Mouse (Mus musculus): ENCODE results near the gene Clstn1. TPM values are rescaled to one million over a fixed set of nuclear protein-coding genes. Genes with fewer than 3 reads are reported as not detected.

The Clstn1 gene
- polyA plus RNA-seq, 1 experiment, result 324 TPM

- Histone ChIP-seq H3K4me1 (ENCODE audit: control insufficient read depth, insufficient read depth, low read length) (peaks cover 9% of the 10 kb centered on the region), H3K27me3 (ENCODE audit: control insufficient read depth, insufficient read depth, low read length) (no peaks in the 10 kb centered on the region), H3K27ac (ENCODE audit: insufficient read depth, low read length) (no peak overlapping the region), H3K4me3 (replicated peaks; ENCODE audit: insufficient read depth, low read depth, low read length) (no peak overlapping the region)
- DNase-seq, result no peak
- no peak for TF ChIP-seq CTCF (IDR thresholded peaks at IDR 0.05; ENCODE audit: borderline replicate concordance, insufficient read depth, low read depth, low read length)
- no peak for TF ChIP-seq POLR2A (IDR thresholded peaks at IDR 0.05; ENCODE audit: borderline replicate concordance, insufficient read depth, low read length)
- 81% methylated on average over 6 of the region's 6 CpGs for WGBS
Measured at GRCm38 (mm10) chr4:149547523-149547922, 38.7 kb upstream of the Clstn1 start.

- no peaks in the 10 kb centered on the region for H3K27me3 ChIP-seq (ENCODE audit: control insufficient read depth, insufficient read depth, low read length)
- 49% methylated on average over 9 of the region's 9 CpGs for WGBS
- H3K4me3 ChIP-seq (replicated peaks; ENCODE audit: insufficient read depth, low read depth, low read length), result no peak overlapping the region
- TF ChIP-seq CTCF (IDR thresholded peaks at IDR 0.05; ENCODE audit: borderline replicate concordance, insufficient read depth, low read depth, low read length), result peak; percentile 98
- no peak for TF ChIP-seq POLR2A (IDR thresholded peaks at IDR 0.05; ENCODE audit: borderline replicate concordance, insufficient read depth, low read length)
- no peak overlapping the region for H3K27ac ChIP-seq (ENCODE audit: insufficient read depth, low read length)
- peak; percentile 90 to 91 for DNase-seq
- H3K4me1 ChIP-seq (ENCODE audit: control insufficient read depth, insufficient read depth, low read length), result peaks cover 9% of the 10 kb centered on the region
Measured at GRCm38 (mm10) chr4:149549221-149549925, 36.9 kb upstream of the Clstn1 start.

- no peak for TF ChIP-seq CTCF (IDR thresholded peaks at IDR 0.05; ENCODE audit: borderline replicate concordance, insufficient read depth, low read depth, low read length)
- peaks cover 8% of the 10 kb centered on the region; the same call in 1 of the 2 replicates for H3K4me1 ChIP-seq (ENCODE audit: control insufficient read depth, insufficient read depth, low read length)
- H3K4me3 ChIP-seq (replicated peaks; ENCODE audit: insufficient read depth, low read depth, low read length), result no peak overlapping the region
- H3K27ac ChIP-seq (ENCODE audit: insufficient read depth, low read length), result no peak overlapping the region
- H3K27me3 ChIP-seq (ENCODE audit: control insufficient read depth, insufficient read depth, low read length), result no peaks in the 10 kb centered on the region
- WGBS, result 59% methylated on average over 5 of the region's 5 CpGs
- no peak for DNase-seq
Measured at GRCm38 (mm10) chr4:149550866-149551265, 35.4 kb upstream of the Clstn1 start.

- DNase-seq, result no peak
- peaks cover 13% of the 10 kb centered on the region; the same call in 1 of the 2 replicates for H3K4me1 ChIP-seq (ENCODE audit: control insufficient read depth, insufficient read depth, low read length)
- TF ChIP-seq POLR2A (IDR thresholded peaks at IDR 0.05; ENCODE audit: borderline replicate concordance, insufficient read depth, low read length) (no peak), CTCF (IDR thresholded peaks at IDR 0.05; ENCODE audit: borderline replicate concordance, insufficient read depth, low read depth, low read length) (no peak)
- H3K27ac ChIP-seq (ENCODE audit: insufficient read depth, low read length), result no peak overlapping the region
- H3K4me3 ChIP-seq (replicated peaks; ENCODE audit: insufficient read depth, low read depth, low read length), result no peak overlapping the region
- H3K27me3 ChIP-seq (ENCODE audit: control insufficient read depth, insufficient read depth, low read length), result no peaks in the 10 kb centered on the region
- 75% methylated on average over 5 of the region's 5 CpGs for WGBS
Measured at GRCm38 (mm10) chr4:149551696-149552095, 34.6 kb upstream of the Clstn1 start.

- Histone ChIP-seq H3K4me3 (replicated peaks; ENCODE audit: insufficient read depth, low read depth, low read length) (no peak overlapping the region), H3K27me3 (ENCODE audit: control insufficient read depth, insufficient read depth, low read length) (no peaks in the 10 kb centered on the region), H3K4me1 (ENCODE audit: control insufficient read depth, insufficient read depth, low read length) (peaks cover 13% of the 10 kb centered on the region; the same call in 1 of the 2 replicates), H3K27ac (ENCODE audit: insufficient read depth, low read length) (no peak overlapping the region)
- TF ChIP-seq CTCF (IDR thresholded peaks at IDR 0.05; ENCODE audit: borderline replicate concordance, insufficient read depth, low read depth, low read length) (no peak), POLR2A (IDR thresholded peaks at IDR 0.05; ENCODE audit: borderline replicate concordance, insufficient read depth, low read length) (no peak)
- WGBS, result 81% methylated on average over 7 of the region's 7 CpGs
- no peak for DNase-seq
Measured at GRCm38 (mm10) chr4:149553834-149554233, 32.4 kb upstream of the Clstn1 start.

GRCm38 (mm10) chr4:149556111-149556510 lies 30.2 kb upstream of the Clstn1 start:
- DNase-seq, result no peak
- WGBS, result 59% methylated on average over 4 of the region's 4 CpGs
- Histone ChIP-seq H3K4me3 (replicated peaks; ENCODE audit: insufficient read depth, low read depth, low read length) (no peak overlapping the region), H3K4me1 (ENCODE audit: control insufficient read depth, insufficient read depth, low read length) (peaks cover 8% of the 10 kb centered on the region; the same call in 1 of the 2 replicates), H3K27ac (ENCODE audit: insufficient read depth, low read length) (no peak overlapping the region), H3K27me3 (ENCODE audit: control insufficient read depth, insufficient read depth, low read length) (no peaks in the 10 kb centered on the region)
- TF ChIP-seq POLR2A (IDR thresholded peaks at IDR 0.05; ENCODE audit: borderline replicate concordance, insufficient read depth, low read length) (no peak), CTCF (IDR thresholded peaks at IDR 0.05; ENCODE audit: borderline replicate concordance, insufficient read depth, low read depth, low read length) (no peak)

- DNase-seq, result no peak
- H3K27me3 ChIP-seq (ENCODE audit: control insufficient read depth, insufficient read depth, low read length), result no peaks in the 10 kb centered on the region
- peaks cover 20% of the 10 kb centered on the region for H3K4me1 ChIP-seq (ENCODE audit: control insufficient read depth, insufficient read depth, low read length)
- H3K4me3 ChIP-seq (replicated peaks; ENCODE audit: insufficient read depth, low read depth, low read length), result no peak overlapping the region
- 85% methylated on average over 5 of the region's 5 CpGs for WGBS
- H3K27ac ChIP-seq (ENCODE audit: insufficient read depth, low read length), result no peak overlapping the region
- TF ChIP-seq POLR2A (IDR thresholded peaks at IDR 0.05; ENCODE audit: borderline replicate concordance, insufficient read depth, low read length) (no peak), CTCF (IDR thresholded peaks at IDR 0.05; ENCODE audit: borderline replicate concordance, insufficient read depth, low read depth, low read length) (no peak)
Measured at GRCm38 (mm10) chr4:149557905-149558304, 28.4 kb upstream of the Clstn1 start.

- WGBS, result 75% methylated on average over 3 of the region's 3 CpGs
- H3K4me3 ChIP-seq (replicated peaks; ENCODE audit: insufficient read depth, low read depth, low read length), result no peak overlapping the region
- no peaks in the 10 kb centered on the region for H3K27me3 ChIP-seq (ENCODE audit: control insufficient read depth, insufficient read depth, low read length)
- no peak for DNase-seq
- H3K27ac ChIP-seq (ENCODE audit: insufficient read depth, low read length), result no peak overlapping the region
- H3K4me1 ChIP-seq (ENCODE audit: control insufficient read depth, insufficient read depth, low read length), result peaks cover 21% of the 10 kb centered on the region
- TF ChIP-seq POLR2A (IDR thresholded peaks at IDR 0.05; ENCODE audit: borderline replicate concordance, insufficient read depth, low read length), result no peak
Measured at GRCm38 (mm10) chr4:149558389-149558788, 27.9 kb upstream of the Clstn1 start.

All from cerebellum, adult 2 months (tissue).